Mouse (Mus musculus) ES-E14 (cell line): Measurements from ENCODE around the gene Il16.

Source experiments
- CHD2 ChIP-seq: IDR thresholded peaks from 2 replicates; pipeline ENCODE4 v1.6.1; 2014; ENCODE audit warnings: mild to moderate bottlenecking, low read depth, low read length, inconsistent platforms
- HCFC1 ChIP-seq: IDR thresholded peaks from 2 replicates; pipeline ENCODE4 v1.6.1; 2012; ENCODE audit warnings: low read length, inconsistent platforms, borderline replicate concordance; ENCODE audit not compliant: insufficient read depth
- ZC3H11A ChIP-seq: IDR thresholded peaks from 2 replicates; pipeline ENCODE4 v1.6.1; 2012; ENCODE audit warnings: low read depth, mild to moderate bottlenecking, inconsistent platforms, low read length, borderline replicate concordance
- ZNF384 ChIP-seq: IDR thresholded peaks from 2 replicates; pipeline ENCODE4 v1.6.1; 2012; ENCODE audit warnings: low read depth, low read length, inconsistent platforms

DNA sequence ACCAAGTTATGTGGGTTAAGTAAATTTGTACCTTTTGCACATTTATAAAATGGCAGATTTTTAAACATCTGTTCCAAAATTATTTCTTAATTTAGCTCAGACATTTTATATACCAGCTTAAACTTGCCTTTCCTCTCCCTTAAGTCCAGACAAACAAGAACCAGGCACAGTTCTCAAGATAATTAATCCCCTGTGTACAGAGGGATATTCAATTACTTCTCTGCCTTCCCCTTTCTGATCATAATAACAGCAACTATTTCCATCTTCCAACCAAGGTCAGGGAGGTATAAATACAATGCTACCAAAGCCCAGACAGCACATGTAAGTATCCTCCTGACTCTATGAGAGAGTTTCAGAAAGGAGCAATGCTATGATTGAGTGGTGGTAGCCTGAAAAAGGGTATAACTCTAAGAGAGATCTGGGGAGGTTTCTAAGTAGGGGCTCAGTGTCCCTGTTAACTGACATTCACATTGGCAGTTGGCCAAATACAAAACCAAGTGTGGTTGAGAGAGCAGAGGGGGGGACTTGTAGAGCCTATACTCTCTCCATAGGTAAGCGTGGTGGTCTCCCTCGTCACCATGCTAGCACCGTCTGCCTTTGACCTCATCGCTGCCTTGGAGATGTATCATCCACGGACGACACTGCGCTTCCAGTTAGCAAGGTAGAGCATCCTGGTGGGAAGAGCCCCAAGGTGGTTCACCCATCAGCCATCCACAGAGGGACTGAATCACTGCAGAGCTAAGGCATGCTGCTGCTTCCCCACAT is 141.2 kb downstream of the Il16 start:
- TF ChIP-seq HCFC1 (no peak), CHD2 (no peak), ZNF384 (no peak), ZC3H11A (no peak)
